Mouse (Mus musculus) 3T3-L1 (cell line): ENCODE measurements around the gene Bmp7.

Experiments
- DNase-seq: peaks from one replicate; pipeline ENCODE4 v3.0.0-alpha.2; 2015; ENCODE audit warnings: low read depth, low spot score

The Bmp7 gene

DNA sequence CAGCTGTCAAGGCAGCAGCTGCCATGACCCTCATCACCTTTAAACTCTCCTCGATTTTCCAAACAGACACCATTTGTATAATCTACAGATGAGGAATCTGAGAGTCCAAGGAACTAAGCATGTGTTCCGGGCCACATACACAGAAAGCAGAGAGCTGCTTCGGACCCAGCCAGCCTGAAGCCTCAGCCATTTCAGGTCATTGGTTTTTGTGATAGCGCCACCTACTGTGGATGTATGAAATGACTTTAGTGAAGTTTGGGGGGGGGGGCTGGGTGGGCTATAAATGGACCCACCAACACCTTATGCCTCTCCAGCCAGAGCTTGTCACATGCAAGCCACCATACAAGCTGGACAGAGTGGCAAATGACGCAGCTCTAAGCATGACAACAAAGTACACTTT, 8.9 kb upstream of the Bmp7 start:
- no peak for DNase-seq

DNA sequence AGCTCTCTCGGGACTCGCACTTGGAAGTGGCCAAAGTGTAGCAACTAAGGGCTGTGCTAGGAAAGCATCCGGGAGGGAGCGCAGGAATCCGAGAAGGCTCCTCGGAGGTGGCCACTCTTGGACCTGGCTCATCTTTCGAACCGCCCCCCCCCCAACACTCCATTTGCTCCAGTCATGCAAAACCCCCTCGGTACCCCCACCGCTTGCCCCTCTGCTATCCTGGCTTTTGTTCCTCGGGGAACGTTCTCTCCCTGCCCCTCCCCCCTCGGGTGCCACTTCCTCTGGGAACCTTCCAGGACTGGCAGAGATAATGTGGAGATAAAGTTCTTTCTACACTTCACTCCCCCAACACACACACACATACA, 660 bp upstream of the Bmp7 start:
- no peak for DNase-seq

DNA sequence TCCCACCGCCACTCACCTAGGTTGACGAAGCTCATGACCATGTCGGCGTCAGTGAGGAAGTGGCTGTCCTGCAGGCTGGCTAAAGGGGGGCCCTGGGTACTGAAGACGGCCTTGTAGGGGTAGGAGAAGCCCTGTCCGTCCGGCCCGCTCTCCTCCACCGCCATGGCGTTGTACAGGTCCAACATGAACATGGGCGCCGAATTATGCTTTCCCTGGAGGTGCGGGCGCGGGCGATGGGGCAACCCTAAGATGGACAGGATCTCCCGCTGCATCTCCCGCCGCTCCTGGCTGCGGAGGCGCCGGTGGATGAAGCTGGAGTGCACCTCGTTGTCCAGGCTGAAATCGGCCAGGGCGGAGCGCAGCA, 500 bp downstream of the Bmp7 start:
- DNase-seq = no peak

DNA sequence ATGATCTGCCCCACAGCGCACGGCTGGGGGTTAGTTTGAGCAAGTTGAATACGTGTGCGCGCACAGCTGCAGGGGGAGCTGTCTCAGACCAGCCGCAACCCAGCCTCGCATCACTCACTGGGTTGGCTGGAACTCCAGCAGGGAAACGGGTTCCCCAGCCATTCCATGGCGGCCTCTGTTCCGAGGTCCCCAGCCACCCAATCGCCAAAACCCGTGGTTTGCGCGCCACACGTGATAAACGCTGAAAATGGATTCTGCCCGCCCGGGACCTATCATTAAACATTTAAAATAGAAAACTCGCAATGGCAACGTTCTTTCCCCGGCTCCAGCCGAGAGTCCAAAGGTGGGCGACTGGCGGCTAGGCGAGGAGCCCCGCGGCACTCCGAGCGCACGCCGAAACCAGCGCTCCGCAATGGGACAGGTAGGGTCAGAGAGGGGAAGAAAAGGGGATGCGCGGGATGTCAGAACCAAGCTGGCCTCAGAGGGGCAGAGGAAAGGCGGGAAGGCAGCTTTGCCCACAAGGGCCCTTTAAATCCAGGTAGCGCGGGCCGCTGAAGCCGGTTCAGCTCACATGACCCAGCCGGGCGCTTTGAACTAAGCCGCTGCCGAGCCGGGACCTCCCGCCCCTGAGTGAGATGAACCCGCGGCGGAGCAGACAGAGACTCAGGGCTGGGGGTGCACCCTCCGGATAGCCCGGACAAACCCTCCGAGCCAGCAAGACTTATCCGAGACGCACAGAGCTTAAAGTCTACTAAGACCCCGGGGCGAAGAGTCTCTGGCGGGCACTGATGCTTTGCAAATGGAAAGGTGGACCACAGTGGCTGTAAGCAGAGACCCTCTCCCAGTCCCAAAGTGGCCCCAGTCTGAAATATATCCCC, 1.1 kb downstream of the Bmp7 start:
- DNase-seq = no peak

DNA sequence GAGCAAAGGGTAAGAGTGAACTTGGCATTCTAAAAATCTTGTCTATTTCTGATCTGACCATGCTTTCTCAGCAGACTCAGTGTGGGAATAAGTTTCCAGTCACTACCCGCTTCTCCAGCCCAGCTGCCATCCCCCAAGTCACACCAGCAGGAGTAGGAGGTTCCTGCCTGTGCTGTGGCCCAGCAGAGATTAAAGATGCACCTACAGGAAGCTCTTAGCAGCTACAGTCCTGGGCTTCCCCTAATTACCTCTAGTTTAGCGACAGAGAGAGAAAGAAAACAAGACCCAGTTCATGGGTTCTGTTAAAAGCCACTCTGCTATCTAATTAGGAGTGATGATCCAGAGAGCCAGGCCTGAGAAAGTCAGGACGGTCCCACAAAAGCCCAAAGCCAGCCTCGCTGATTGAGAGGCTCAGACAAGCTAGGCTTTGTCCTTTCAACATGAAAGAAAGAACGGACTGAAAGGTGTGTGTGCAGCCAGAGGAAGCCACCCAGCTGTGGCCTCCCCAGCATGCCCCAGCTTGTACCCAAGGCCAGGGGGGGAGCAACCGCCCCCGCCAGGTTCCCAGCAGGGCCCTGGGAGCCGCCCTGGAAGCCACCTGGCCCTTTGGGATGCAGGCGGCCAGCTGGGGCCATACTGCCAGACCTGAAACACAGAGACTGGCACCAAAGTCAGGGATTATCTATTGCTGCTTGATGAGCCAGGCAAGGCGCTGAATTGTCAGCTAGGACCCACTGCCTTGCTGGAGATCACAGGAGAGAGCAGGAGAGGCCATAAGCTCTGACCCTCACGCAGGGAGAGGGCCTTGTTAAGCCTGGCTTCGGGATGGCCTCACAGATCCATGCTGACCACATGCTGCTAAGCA, 2.6 kb downstream of the Bmp7 start:
- DNase-seq = no peak

DNA sequence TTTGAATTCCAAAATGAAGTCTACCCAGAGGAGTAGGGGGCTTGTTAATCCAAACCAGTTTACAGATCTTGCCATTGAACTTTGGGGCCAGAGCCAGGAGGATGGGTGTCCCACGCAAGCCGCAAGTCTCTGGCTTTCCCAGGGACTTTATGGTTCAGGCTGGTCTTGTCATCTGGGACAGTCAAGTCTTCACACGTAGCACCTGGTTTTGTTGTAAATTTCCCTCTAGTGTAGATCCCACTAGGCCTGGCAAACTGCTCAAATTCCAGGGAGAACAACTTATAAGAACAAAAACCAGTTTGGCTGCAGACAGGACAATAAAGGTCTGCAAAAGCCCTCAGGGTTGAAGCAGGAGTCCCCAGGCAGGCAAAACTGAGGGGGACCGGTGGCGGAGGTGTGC, 3.3 kb downstream of the Bmp7 start:
- DNase-seq = no peak

DNA sequence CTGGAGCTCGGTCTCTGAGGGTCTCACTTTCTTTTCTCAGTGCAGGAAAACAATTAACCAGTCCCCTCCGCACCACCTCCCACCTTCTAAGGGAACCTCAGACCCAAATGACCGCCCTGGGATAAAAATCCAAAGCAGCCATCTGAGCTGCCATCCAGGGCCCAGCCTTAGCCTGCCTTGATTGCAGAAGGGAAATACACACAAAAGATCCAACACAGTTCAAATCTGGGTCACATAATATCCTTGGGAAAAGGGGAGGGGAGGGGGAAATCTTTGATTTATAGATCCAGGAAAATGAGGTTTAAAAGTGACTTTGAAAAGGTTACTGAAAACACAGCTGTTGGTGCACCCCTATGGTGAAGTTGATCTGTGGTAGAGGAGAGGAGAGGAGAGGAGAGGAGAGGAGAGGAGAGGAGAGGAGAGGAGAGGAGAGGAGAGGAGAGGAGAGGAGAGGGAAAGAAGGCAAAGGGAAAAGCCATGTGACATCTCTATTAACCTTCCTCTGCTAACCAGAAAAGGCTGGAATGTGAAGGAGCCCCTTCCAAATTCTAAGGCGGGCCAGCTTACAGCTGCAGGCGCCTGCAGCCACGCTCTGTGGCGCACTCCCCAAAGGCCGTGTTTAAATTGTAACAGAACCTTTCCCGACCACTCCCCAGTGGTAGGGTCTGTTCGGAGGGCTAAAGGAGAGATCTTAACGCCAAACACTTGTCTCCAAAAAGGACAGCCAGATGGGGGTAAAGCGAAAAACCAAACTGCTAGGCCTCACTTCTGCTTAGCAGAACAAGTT, 4.2 kb downstream of the Bmp7 start:
- DNase-seq = no peak

DNA sequence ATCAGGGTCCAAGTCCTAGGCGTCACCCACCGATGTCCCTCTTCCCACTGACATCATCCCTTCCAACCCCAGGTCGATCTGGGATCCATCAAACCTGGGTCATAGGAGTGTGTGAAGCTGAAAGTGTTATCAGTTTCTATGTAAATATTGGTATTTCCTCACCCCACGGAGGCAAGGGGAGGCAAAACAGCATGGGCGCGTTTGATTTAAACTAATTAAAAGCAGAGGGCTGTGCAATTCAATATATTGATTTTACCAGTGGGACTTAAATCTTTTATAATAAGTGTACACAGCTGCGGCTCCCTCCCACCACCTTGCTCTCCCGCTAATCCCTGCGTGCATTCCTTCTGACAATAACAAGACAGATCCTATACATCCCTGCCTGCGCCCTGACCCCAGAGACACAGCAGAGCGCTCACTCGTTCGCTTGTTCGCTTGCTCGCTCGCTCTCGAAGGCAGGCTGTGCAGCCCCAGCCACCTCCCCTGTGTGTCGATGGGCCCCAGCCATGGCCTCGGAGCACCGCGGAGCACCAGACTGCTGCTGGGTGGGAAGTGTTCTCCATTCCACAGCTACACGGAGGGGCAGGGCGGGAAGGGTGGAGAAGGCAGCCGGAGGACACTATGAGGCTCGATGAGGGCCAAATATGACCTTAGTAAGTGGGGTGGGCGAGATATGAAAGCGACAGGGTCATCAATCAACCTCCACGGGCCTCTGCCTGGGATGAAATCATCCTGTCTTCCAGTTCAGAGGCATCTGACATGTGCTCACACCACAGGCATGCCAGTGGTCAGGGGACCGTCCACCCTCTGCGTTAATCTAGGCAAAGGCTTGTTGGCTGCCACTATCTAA, 5.0 kb downstream of the Bmp7 start:
- DNase-seq = no peak

DNA sequence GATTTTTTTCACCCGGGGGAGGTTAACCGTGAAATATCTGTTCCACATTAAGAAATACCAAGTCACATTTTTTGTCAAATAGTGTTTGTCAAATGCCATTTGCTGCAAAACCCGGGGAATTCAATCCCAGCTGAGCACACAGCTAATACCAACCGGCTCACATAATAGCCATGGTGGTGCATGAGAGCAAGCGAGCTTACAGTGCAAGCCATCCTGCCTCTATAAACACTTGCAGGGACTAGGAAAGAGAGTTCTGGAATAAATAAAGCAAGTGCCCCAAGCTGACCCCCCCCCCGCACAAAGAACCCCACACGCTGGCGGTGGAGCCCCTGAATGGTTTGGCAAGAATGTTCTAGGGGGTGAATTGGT, 5.7 kb downstream of the Bmp7 start:
- DNase-seq = no peak

DNA sequence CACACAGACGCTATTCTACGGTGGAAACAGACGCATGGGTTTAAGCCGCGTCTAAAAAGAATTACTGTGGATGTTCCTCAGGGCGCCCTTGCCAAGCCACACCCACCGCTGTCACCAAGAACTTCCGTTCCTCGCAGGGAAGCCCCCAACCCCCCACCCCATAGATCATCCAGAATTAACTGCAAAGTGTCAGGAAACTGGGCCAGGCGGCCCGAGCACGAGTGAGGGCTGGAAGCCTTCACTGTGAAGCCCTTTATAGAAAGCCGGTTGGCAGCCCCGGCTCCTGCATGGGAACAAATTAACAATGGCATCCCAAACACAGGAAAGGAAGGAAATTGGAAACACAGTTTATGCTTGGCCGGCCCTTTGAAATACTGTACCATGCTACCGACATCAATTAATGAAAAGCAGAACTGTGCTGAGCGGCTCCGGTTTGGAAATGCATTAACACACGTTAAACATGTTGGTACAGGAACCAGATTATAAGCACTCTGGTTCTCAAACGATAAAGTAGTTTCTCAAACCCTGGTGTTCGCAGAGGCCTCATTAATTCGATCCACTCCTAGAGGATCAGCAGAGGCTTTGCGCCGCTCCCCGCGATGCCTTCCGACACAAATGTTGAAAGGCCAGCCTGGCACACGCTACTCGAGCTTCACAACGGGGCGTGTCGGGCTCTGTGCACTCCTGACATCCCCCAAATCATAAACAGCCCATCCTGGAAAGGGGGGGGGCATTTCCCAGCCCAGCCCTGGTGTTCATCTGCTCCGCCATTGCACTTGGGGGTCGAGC, 6.3 kb downstream of the Bmp7 start:
- no peak for DNase-seq

DNA sequence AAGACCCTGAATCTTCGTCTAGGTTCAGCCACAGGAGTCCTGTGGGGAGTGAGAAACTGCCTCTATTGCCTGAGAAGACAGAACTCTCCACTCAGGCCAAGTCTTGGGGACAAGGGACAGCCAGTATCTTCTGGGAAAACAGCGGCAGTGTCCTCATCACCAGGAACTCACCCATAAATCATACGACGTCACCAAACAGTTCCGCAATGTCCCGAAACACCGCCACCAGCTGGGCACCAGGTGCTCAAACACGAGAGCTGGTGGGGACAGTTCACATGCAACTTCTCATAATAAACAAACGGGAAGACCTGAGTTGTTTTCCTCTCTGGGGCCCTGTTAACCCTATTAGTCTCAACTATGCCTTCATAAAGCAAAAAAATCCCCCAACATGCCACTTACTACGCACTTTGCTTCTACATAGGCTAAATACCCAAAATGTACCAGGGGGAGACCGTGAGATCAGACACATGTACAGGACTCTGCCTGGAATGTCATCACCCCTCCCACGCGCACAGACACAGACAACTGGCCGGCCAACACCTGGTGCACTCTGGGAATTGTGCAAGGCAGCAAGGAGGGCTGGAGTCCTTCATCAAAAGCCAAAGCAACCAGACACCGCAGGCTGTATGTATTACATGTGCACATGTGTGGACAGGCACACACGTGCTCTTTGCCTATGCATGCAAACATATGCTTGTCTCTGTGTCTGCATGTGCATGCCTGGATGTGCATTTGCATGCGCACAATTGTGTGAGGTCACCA, 8.8 kb downstream of the Bmp7 start:
- no peak for DNase-seq

DNA sequence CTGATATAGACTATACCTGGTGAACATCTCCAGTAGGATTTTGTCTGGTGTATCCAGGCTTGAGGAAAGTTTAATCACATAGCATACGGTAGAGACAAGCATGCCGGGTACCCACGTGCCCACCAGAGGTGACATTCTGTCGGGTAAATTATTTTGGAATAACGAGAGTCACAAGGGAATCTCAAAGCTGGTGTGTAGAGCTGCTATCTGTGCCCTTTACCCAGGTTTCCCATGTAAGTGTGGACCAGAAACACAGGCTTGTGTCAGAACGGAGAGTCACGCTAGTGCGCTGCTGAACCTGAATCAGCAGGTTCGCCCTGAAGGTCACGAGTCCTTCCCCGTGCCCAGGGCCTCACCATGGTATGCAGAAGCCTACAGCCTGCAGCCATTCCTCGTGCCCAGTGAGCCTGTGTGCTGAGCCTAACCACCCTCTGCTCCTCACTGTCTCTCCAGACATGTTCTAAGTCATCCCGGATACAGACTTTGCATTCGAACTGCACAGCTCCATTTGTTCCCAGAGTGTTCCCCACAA, 10.2 kb downstream of the Bmp7 start:
- DNase-seq = no peak

DNA sequence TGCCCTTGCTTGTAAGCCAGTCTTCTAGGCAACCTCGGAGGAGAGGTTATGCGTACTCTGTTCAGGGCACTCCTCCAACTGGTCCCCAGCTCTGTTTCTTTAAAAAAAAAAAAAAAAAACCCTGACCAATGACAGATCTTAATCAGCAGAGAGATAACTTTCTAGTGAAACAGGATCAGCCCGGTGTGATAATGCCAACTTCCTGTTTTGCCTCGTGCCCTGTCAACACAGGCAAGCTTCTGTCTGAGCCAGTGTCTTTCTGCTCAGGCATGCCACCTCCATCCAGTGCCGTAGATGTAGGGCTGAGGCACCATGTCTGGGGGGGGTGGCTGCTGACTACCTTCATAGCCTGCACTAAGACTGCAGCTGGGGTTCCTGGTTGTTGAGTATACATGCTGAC, 12.5 kb downstream of the Bmp7 start:
- no peak for DNase-seq

DNA sequence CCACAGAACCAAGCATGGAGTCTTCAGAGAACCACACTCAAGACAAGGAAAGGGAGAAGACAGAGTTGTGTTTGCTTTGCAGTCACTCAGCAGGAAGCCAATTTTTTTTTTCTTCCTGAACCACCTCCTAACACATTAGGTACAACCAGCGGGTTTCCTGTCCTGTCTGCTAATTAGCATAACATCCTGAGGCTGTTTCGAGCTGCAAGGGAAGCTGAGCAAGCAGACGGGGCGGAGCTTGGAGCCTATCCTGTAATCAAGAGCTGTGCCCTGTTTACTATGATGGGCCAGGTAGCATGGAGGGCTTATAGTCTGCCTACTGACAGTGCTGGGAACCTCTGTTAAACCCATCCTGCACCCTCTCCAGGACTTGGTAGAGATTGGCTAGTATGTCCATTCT, 13.8 kb downstream of the Bmp7 start:
- no peak for DNase-seq

DNA sequence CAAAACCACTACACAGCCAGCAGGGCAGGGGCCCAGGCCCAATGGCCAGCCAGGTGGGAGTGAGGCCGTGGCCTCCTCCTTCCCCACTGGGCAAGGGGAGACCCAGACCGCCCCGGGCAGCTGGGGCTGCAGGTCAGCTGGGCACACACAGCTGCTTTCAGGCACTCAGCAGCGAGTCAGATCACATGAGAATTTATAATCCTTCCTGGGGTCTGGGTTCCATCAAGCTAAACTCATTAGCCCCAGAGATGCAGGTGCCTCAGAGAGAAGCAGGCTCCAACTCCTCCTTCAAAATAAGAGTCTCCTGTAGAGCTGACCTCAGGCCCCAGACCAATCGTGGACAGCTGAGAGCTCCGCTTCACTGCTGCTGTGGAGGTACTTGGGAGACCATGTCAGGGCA, 15.2 kb downstream of the Bmp7 start:
- DNase-seq = no peak

DNA sequence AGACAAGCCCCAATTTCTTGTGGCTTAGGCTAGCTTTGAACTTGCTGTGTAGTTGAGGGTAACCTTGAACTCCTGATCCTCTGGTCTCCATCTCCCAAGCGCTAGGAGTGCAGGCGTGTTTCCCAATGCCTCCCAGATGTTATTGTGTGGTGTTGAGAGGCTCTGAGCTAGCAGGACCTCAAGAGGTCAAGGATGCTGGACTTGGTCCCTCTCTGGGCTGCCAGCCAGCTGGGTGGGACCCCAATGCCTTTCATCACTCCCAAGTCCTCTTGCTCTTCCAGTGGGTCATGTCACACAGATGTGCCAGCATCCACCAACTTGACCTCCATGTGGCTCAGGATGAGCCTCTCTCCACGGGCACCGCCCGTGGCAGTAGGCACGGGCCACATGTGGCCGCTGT, 16.9 kb downstream of the Bmp7 start:
- no peak for DNase-seq

DNA sequence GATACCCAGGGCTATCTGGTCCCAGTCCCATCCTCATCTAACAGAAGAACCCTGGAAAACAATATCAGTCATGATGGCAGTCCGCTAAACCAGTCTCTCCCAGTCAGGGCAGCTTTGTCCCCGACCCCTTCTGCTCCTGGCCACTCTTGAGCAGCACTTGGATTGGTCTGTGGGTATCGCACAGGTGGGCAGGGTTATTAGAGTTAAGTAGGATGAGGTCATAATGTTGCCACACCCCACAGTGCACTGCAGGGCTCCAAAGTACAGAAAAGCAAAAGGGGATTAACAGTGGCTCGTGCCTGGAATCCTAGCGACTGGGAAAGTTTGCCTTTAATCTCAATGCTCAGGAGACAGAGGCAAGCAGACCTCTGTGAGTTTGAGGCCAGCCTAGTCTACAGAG, 17.5 kb downstream of the Bmp7 start:
- DNase-seq = no peak

DNA sequence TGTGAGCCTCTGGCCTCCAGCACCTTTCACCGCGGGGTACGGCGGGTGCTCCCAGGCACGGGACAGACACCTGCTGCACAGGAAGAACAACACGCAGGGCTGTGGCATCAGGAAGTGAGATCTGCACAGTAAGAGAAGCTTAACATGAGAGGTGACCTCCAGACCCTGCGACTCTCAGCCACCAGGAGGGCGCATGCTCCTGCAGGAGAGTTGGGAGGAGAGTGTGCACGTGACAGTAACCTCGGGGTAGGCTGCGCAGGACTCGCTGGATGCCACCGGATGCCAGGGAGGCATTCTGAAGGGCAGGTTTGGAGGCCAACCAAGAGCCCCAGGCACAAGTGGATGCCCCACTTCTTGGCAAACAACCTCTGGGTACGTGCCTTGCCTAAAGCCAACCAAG, 26.1 kb downstream of the Bmp7 start:
- no peak for DNase-seq

DNA sequence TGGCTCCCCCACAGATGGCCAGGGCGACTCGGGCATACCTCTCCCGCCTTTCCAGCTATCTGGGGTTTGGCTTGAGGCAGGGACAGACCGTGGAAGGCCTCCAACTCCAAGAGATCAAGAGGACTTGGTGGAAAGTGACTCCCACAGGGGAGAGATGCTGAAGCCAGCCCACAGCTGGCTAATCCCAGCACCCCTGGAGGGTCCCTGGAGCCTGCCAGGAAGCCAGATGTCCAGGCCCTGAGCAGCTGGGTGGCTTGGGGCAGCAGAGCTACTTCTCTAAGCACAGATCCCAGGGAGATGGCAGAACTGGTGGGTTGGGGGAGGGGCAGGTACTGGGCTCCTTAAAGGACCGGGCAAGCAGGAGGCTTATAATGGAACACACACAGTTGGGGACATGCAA, 28.4 kb downstream of the Bmp7 start:
- no peak for DNase-seq

DNA sequence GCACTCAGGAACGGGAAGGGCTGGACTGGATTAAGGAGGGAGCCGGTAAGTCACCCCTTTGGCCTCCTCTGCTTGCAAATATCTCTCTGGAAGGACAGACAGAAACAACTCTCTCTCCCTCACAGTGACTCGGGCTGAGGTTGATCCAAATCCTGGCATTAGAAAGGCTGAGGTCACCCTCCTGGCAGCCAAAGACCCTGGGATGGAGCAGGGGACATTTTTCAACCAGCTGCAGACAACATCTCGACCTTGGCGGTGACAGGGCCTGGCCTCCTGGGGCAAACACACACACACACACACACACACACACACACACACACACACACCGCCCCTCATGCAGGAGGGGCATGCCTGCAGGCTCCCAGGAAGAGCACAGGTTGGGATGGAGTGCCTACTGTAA, 29.0 kb downstream of the Bmp7 start:
- DNase-seq = no peak
